Mouse (Mus musculus) lung, adult 2 months (tissue): ENCODE measurements around the gene Dera.

Experiments used
- CTCF ChIP-seq: fragments of 200-500 bp; IDR thresholded peaks from 2 replicates; pipeline ENCODE4 v1.5.1; 2011; ENCODE audit warnings: mild to moderate bottlenecking, low read length, control low read depth; ENCODE audit not compliant: insufficient read depth
- POLR2A ChIP-seq: fragments of 200-500 bp; IDR thresholded peaks from 2 replicates; pipeline ENCODE4 v1.6.1; 2011; ENCODE audit warnings: low read depth, mild to moderate bottlenecking, control low read depth, low read length, borderline replicate concordance; ENCODE audit errors: extremely low read depth

DNA sequence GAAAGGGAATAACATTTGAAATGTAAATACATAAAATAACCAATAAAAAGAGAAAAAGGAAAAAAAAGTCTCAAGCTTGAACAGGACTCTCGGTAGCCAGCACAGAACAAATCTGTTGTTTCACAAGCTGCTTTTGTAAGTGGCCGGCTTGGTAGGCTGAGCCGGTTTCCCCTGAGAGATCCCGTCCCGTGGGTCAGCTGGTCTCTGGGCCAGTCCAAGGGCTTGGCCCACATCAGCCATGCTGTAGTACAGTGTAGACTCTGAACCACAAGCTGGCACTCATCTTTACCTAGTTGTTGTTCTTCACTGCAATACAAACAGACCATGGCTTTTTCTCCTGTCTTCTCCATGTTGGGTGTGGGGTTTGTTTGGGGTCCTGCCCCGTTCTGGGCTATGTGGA is 53.0 kb downstream of the Dera start:
- TF ChIP-seq POLR2A (no peak), CTCF (no peak)
